Mouse (Mus musculus): Measurements from ENCODE around the gene Serp1. TPM values are rescaled to one million over a fixed set of nuclear protein-coding genes. Genes with fewer than 3 reads are reported as not detected.

The Serp1 gene
- 138 to 231 TPM (median 205 TPM) in 3 replicates for total RNA-seq (2017)

DNA sequence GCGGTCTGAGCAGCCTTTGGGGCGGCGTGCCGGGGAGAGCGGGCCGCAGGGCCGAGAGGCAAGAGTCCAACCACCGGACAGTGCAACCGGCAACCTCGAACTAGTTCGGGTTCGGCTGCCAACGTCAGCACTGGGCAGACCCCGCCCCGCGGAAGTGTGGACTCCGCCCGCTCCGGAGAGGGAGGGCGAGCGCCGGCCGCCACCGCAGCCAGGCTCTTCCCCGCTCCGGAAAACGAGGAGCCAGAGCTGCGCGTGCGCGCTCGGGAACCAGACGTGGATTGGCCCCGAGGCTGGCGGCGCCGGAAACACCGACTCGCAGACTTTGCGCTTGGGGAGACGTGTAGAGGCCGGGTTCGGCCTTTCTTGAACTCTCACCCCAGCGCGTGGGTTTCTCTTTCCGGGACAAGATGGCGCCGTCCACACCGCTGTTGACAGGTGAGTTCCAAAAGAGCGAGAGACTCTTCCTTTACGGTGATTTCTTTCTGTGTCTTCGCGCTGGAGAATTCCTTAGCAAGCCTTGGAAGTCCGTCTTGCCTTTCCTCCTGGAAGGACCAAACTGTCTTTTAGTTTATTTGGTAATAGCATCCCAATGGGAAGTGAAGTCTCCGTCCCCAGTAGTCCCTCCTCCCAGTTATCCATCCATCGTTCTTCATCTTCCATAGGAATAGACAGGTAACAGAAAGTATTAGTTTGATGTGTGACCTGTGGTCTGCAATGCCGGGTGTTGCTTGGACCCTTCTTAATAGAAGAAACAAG is at the start of gene Serp1, which contains the start of gene Eif2a:
Gene Serp1 (minus strand): TSS at position 241 of the 756 bp plus-strand sequence.
Gene Eif2a (plus strand): TSS at position 170 of the 756 bp plus-strand sequence.
- peak; percentile 96 for ATAC-seq (replicated peaks; ENCODE audit: insufficient number of reproducible peaks, low FRiP score, low TSS enrichment, poor library complexity, severe bottlenecking)

DNA sequence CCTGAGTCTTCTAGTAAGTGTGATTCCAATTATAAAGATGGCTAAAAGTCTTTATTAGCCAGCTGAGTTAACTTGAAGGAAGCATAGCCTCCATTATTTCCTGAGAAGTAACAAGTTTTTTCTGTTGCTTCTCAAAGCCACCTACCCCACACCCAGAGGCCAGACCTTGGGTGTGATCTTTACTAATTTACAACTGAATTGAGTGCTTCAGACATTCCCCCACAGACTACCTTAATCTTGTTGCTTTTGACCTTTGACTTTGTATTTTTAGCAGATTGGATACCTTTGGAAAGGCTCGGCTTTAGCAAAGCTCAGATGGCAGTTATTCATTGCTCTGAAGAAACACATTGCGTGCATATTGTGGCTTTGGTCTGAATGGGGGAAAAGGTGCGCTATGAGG is 45.1 kb upstream of the Serp1 start:
- ATAC-seq (replicated peaks; ENCODE audit: insufficient number of reproducible peaks, low FRiP score, low TSS enrichment, poor library complexity, severe bottlenecking) = no peak

DNA sequence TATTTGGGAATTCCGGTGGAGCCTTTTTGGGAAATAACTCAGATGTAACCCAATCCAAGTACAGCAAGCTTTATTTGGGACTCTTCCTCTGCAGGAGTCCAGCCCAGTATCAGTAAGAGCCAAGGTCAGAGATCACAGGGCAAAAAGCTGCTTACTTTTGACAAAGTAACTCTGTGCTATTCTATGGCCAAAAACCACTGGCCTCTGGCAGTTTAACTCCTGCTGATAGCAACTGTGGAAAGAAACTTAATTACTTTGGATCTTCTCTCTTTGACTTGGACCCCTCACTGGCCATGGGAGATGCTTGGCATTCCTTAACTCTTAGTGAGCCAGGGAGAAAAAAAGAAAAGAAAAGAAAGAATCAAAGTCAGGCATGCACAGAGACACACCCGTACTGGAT is 35.7 kb upstream of the Serp1 start:
- no peak for ATAC-seq (replicated peaks; ENCODE audit: insufficient number of reproducible peaks, low FRiP score, low TSS enrichment, poor library complexity, severe bottlenecking)

DNA sequence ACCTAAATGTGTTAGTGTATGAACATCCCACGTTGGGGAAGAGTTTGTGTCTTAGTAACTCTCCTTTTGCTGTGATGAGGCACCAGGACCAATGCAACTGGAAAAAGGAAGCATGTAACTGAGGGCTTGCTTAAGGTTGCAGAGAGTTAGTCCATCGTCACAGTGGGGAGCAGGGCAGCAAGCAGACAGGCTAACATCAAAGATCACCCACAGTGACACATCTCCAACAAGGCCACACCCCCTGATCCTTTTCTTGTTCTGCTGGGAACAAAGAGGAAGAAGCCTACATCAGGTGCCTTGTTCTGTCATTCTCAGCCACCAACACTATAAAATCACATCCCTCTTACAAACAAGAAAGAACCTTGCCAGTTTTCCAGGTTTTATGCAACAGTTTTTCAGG is 34.2 kb upstream of the Serp1 start:
- peak; percentile 50; the same call in 1 of the 2 replicates for ATAC-seq (replicated peaks; ENCODE audit: insufficient number of reproducible peaks, low FRiP score, low TSS enrichment, poor library complexity, severe bottlenecking)

DNA sequence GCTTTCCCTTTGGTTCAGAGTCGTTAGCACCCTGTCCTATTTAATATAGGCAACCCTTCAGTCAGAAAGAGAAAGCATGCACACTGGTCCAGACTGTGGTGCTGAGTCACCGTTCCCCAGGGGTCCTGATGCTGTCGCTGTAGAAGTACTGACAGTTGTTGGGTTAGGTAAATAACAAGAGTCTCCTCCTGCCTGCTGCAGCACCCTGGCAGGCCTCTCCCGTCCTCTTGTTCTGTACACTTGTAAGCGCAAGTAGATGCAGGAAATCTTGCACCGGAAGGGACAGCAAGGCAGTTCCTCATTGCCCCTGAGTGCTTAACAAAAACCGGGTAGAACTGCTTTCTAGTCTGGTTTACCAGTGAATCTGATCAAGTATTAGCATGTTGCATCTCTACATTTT is 31.0 kb upstream of the Serp1 start:
- ATAC-seq (replicated peaks; ENCODE audit: insufficient number of reproducible peaks, low FRiP score, low TSS enrichment, poor library complexity, severe bottlenecking) = peak; percentile 48; the same call in 1 of the 2 replicates

DNA sequence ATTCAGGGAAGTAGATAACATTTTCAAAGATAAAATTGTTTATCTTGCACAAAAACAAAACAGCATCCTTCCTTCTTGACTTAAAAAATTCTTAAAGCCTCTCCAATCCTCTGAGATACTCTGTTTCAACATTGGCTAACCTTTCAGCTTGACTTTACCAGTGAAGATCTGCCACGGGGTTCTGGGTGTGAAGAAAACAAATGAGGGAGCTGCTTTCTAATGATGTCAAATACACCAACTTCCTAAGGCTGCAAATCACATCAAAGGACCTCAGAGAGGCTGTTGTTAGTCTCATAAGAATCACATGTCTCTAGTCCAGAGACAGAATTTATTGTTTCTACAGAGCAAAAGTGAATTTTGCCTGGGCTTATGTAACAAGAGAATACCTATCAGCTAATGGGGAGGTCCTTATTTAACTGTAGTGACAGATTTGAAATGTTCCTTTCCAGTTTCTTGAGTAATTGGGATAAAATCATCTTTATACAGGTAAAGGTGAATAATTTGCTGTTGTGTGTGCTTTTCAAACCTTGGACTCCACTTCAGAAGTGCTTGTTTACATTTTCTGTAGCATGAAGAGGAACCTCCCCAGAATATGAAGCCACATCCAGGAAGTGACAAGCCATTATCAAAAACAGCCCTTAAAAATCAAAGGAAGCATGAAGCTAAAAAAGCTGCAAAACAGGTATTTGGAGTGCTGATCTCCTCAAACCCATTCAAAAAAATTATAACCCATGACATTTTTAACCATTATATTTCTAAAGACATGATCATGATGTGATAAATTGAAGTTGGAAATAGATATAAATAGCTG is 26.5 kb upstream of the Serp1 start:
- ATAC-seq (replicated peaks; ENCODE audit: insufficient number of reproducible peaks, low FRiP score, low TSS enrichment, poor library complexity, severe bottlenecking) = no peak

DNA sequence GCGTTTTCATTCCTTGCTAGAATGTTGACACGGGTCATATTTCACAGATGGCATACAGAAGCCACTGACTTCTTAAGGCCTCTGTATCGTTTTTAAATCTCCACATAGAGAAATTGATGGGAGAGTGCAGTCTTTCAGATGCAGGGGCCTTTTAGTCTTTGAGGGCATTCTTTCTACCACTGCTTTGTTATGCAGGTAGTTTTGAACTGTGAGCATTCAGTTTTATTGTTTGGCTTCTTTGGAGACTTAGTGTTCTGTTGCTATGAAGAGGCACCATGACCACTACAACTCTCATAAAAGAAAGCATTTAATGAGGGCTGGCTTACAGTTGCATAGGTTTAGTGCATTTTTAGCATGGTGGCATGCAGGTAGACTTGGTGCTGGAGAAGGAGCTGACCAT is 10.9 kb upstream of the Serp1 start:
- ATAC-seq (replicated peaks; ENCODE audit: insufficient number of reproducible peaks, low FRiP score, low TSS enrichment, poor library complexity, severe bottlenecking) = no peak

DNA sequence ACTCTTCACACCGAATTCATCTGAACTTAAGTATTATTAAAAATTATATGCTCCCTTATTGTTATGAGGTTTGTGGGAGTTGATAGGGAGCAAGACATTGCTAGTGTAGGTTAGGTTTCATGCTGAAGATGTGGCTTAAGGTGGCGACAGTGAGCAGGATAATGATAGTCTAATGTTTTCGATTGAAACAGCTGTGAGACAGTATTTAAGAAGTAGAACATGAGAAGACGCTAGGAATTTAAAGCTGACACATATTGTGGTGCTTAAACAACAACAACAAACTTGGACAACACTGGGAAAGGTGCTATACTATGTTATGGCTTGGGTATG is 681 bp upstream of the Serp1 start:
- ATAC-seq (replicated peaks; ENCODE audit: insufficient number of reproducible peaks, low FRiP score, low TSS enrichment, poor library complexity, severe bottlenecking) = no peak

DNA sequence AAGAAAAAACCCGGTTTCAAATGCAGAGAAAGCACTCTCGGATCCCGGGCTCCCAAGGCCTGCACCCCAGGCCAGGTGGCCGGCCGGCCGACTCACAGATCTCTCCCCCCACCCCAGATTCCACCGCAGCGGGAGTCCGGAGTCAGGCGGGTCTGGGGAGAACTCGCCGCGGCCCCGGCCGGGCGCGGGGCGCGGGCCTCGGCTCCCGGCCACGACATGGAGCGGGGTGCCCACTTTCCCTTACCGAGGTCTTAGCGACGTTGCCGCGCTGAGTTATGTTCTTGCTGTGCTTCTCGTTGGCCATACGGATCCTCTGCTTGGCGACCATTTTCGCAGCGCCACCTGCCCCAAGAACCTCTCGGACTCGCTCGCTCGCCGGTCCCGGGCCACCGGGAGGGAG is 526 bp downstream of the Serp1 start:
- peak; percentile 10; the same call in 1 of the 2 replicates for ATAC-seq (replicated peaks; ENCODE audit: insufficient number of reproducible peaks, low FRiP score, low TSS enrichment, poor library complexity, severe bottlenecking)

DNA sequence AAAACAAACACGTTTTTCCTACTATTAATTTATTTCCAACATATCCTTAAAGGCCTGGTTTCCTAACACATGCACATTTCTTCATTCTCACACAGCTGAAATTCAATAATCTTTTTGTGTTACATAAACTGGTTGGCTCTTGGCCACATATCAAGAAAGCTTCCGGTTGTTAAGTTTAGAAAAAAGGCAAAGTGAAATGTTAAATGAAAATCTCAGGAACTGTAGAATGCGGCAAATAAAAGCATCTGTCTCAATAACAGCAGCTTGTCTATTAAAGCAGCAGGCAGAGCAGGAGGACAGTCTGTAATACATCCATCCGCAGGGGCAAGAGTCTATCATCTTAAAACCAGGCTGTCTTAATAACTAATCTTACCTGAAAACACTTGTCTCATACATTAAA is 1.4 kb downstream of the Serp1 start:
- ATAC-seq (replicated peaks; ENCODE audit: insufficient number of reproducible peaks, low FRiP score, low TSS enrichment, poor library complexity, severe bottlenecking) = no peak

DNA sequence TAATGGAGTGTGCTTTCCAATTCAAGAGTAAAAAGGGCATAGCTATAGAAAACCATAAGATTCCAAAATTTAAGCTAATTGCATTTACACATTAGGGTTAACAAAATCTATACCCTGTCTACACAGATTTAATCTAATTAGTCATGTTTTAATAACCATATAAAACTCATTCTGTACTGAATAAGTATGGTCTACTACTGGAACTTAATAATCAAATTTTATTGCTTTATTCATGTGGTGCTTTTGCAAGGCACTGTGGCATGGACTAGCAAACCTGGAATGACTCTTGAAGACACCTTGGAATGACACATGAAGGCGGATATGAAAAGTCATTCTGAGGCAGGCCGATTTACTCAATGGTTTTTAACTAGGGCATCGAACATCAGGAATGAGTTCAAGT is 2.3 kb downstream of the Serp1 start:
- no peak for ATAC-seq (replicated peaks; ENCODE audit: insufficient number of reproducible peaks, low FRiP score, low TSS enrichment, poor library complexity, severe bottlenecking)

DNA sequence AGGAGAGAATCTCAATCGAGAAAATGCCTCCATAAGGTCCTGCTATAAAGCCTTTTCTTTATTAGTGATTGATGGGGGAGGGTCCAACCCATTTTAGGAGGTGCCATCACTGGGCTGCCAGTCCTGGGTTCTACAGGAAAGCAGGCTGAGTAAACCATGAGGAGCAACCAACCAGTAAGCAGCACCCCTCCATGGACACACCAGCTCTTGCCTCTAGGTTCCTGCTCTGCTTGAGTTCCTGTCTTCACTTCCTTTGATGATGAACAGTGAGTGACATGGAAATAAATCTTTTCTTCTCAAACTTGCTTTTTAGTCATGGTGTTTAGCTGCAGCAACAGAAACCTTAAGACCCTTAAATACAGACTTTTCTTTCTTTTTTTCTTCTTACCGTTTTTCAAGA is 4.3 kb downstream of the Serp1 start:
- ATAC-seq (replicated peaks; ENCODE audit: insufficient number of reproducible peaks, low FRiP score, low TSS enrichment, poor library complexity, severe bottlenecking) = no peak

DNA sequence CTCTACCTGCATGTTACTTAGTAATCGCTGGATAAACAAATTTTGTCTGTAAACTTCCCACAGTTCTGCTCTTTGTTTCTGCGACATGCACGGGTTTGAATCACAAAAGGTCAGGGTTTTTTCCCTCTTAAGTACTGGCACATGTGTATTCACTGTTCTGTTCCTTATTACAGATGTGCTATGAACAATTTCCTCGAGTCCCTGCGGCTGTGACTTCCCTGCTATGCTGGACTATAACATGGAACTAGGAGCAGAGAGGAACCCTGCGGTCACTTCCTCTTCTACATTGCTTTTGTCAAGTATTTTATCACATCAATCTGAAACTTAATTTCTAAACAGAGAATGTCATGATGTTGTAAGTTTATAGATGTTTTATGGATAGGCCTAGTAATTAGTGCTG is 5.4 kb downstream of the Serp1 start:
- peak; percentile 64 for ATAC-seq (replicated peaks; ENCODE audit: insufficient number of reproducible peaks, low FRiP score, low TSS enrichment, poor library complexity, severe bottlenecking)

DNA sequence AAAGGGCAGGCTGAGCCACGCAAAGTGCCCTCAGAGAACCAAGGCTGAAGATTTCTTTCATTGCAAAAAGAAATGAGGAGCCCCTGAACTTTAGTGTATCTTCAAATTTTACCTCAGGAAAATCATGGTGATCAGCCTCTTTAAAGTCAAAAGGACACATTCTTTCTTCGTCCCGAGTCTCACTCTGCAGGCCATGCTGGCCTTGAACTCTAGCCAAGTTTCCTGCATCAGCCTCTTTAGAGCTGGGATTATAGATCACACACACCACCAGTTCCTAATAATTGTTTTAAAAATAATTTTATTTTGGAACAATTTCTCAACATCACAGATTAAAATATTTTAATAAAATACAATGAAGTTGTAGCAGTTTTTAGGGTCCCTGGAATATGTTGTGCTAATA is 6.2 kb downstream of the Serp1 start:
- ATAC-seq (replicated peaks; ENCODE audit: insufficient number of reproducible peaks, low FRiP score, low TSS enrichment, poor library complexity, severe bottlenecking) = no peak

DNA sequence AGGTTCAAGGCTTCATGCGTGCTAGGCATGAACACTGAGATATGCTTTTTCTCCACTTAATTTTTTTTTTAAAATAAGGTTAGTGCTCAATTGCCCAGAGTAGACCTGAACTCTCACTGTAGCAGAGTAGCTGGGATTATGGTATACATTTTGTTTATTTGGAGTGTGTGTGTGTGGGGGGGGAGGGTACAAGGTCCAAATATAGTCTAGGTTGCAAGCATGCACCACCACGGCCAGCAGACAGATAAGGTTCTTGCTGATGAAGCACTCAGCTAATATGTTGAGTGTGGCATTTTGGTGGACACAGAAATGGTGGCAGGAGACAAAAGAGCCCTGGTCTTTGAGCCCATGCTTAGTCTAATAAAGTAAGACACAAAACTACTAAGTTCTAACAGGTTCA is 6.7 kb downstream of the Serp1 start:
- no peak for ATAC-seq (replicated peaks; ENCODE audit: insufficient number of reproducible peaks, low FRiP score, low TSS enrichment, poor library complexity, severe bottlenecking)

DNA sequence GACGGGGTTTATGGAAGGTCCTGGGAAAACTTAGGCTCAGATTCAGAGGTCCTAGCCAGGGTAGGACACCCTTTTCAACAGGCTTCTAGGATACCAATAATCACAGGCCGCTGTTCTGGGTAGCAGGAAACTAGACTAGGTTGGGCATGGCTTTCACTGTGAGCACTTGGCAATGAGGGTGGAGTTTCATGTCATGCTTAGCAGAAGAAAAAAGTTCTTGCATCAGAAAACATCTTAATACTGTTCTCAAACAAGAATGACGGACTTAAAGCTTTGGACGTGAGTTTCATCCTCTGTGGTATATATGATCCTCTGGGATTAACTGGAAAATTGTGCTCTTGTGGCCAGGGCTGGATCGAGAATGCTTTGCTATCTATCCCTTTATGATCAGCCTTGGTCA is 7.9 kb downstream of the Serp1 start:
- no peak for ATAC-seq (replicated peaks; ENCODE audit: insufficient number of reproducible peaks, low FRiP score, low TSS enrichment, poor library complexity, severe bottlenecking)

DNA sequence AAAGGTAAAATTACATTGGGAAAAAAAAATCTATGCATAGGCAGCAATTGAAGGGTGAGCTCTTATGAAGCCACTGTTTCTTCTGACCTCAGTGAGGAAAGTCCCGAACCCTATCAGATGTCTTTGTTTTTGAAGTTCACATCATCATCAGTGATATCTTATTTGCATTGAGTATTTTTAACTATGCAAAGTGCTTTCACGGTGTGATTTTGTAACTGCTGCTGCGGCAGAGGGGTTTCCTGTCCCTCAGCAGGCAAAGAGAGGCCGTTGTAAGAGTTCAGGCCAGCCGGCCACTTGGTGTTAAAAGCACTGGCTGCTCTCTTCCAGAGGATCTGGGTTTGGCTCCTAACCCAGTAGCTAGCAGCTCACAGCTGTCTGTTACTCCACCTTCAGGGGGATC is 8.4 kb downstream of the Serp1 start:
- ATAC-seq (replicated peaks; ENCODE audit: insufficient number of reproducible peaks, low FRiP score, low TSS enrichment, poor library complexity, severe bottlenecking) = peak; percentile 33

DNA sequence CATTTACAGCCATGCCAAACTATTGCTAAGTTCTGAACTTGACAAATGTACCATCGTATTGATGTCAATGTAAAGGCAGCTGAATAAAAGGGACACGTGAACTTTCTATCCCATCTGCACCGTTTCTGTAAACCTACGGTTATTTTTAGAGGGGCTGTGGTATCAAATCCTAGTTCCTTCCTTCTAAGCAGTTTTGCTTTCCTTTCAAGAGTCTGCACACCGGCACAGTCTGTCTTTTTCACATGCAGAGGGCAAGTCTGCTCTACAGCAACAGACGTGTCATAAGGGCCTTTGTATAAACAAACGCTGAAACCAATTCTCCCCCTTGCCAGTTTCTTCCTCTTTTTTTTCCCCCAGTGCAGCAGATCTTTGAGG is 9.1 kb downstream of the Serp1 start:
- peak; percentile 72 for ATAC-seq (replicated peaks; ENCODE audit: insufficient number of reproducible peaks, low FRiP score, low TSS enrichment, poor library complexity, severe bottlenecking)

DNA sequence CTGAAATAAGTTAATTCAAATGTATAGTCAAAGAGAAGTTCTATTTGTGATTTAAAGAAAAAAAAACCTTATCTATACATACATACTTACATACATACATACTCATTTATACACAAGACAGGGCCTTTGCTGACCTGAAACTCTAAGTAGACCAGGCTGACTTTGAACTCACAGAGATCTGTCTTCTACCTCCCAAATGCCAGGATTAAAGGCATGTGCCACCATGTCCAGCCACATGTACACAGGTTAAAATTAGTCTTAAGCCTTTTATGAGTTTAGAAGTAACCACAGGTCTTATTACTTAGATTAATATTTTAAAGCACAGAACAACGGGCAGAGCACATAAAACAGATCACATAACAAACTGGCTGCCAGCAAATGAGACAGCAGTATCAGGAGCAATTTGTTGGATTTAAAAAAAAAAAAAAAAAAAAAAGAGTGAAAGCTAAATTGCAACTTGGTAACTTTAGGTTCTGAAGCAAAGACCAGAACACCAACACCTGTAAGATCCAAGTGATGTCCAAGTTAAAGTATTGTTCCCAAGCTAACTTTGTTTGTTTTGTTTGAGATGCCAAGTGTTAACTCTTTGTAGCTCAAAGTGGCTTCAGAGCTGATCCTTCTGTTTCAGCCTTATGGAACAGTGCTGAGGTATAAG is 9.6 kb downstream of the Serp1 start:
- no peak for ATAC-seq (replicated peaks; ENCODE audit: insufficient number of reproducible peaks, low FRiP score, low TSS enrichment, poor library complexity, severe bottlenecking)

DNA sequence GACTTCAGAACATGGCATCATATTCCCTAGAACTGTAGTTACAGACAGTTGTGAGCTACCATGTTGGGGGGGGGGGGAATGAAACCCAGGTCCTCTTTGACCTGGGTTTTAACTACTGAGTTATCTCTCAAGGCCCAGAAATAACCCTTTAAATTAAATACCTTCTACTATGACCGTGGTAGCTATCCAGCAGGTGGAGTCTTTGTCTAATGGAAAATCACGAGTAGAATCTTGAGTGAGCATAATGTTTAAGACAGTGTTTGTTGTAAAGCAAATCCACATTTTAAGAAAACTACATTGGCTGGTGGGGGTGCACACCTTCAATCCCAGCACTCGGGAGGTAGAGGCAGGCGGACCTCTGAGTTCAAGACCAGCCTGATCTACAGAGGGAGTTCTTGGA is 12.2 kb downstream of the Serp1 start:
- no peak for ATAC-seq (replicated peaks; ENCODE audit: insufficient number of reproducible peaks, low FRiP score, low TSS enrichment, poor library complexity, severe bottlenecking)
